Mouse (Mus musculus): Measurements from ENCODE around the gene Mcu. TPM values are rescaled to one million over a fixed set of nuclear protein-coding genes. Genes with fewer than 3 reads are reported as not detected.
A peak's percentile ranks its signal among the peaks of the same experiment; 100 is the strongest.

Mcu gene
- polyA plus RNA-seq, 1 experiment from 2014 or later, result 30.8 TPM

GRCm38 (mm10) chr10:59503433-59504210, 112.9 kb downstream of the Mcu start:
- H3K36me3 ChIP-seq, result no peaks in the 10 kb centered on the region
- H3K4me3 ChIP-seq, result peak overlapping the region; percentile 30
- 0 out of 2 replicates have a peak overlapping the region, but pooled peaks have one; percentile 2 for H3K27ac ChIP-seq
- H3K4me1 ChIP-seq, result peaks cover 10% of the 10 kb centered on the region; the same call in 1 of the 2 replicates
- H3K9ac ChIP-seq, result no peak overlapping the region
- peak; percentile 64; the same call in 1 of the 2 replicates for ATAC-seq (ENCODE audit: borderline replicate concordance, extremely low read depth, low FRiP score, low TSS enrichment)
- H3K4me2 ChIP-seq, result peak overlapping the region; percentile 60
- 34% methylated on average over 31 of the region's 31 CpGs for WGBS
- no peaks in the 10 kb centered on the region for H3K27me3 ChIP-seq
- no peaks in the 10 kb centered on the region for H3K9me3 ChIP-seq

GRCm38 (mm10) chr10:59502381-59502780, 114.1 kb downstream of the Mcu start:
- Histone ChIP-seq H3K4me1 (peaks cover 8% of the 10 kb centered on the region; the same call in 1 of the 2 replicates), H3K27me3 (no peaks in the 10 kb centered on the region), H3K4me2 (no peak overlapping the region), H3K9me3 (no peaks in the 10 kb centered on the region), H3K9ac (no peak overlapping the region), H3K36me3 (no peaks in the 10 kb centered on the region), H3K27ac (no peak overlapping the region), H3K4me3 (no peak overlapping the region)
- no peak for ATAC-seq (ENCODE audit: borderline replicate concordance, extremely low read depth, low FRiP score, low TSS enrichment)
- 83% methylated on average over 12 of the region's 12 CpGs for WGBS

- WGBS, result 82% methylated on average over 9 of the region's 9 CpGs
- Histone ChIP-seq H3K27ac (no peak overlapping the region), H3K9me3 (no peaks in the 10 kb centered on the region), H3K4me2 (no peak overlapping the region), H3K4me3 (no peak overlapping the region), H3K27me3 (no peaks in the 10 kb centered on the region), H3K36me3 (no peaks in the 10 kb centered on the region), H3K9ac (no peak overlapping the region), H3K4me1 (peaks cover 8% of the 10 kb centered on the region; the same call in 1 of the 2 replicates)
- ATAC-seq (ENCODE audit: borderline replicate concordance, extremely low read depth, low FRiP score, low TSS enrichment), result no peak
Observed at GRCm38 (mm10) chr10:59501761-59502160, 114.7 kb downstream of the Mcu start.

GRCm38 (mm10) chr10:59500225-59500624, 116.3 kb downstream of the Mcu start:
- Histone ChIP-seq H3K4me2 (no peak overlapping the region), H3K36me3 (no peaks in the 10 kb centered on the region), H3K9ac (no peak overlapping the region), H3K27me3 (no peaks in the 10 kb centered on the region), H3K9me3 (no peaks in the 10 kb centered on the region), H3K4me1 (peaks cover 10% of the 10 kb centered on the region; the same call in 1 of the 2 replicates), H3K27ac (no peak overlapping the region), H3K4me3 (no peak overlapping the region)
- ATAC-seq (ENCODE audit: borderline replicate concordance, extremely low read depth, low FRiP score, low TSS enrichment), result no peak
- 67% methylated on average over 3 of the region's 3 CpGs for WGBS

GRCm38 (mm10) chr10:59497019-59497418, 119.5 kb downstream of the Mcu start:
- 94% methylated on average over 11 of the region's 11 CpGs for WGBS
- H3K36me3 ChIP-seq, result no peaks in the 10 kb centered on the region
- ATAC-seq (ENCODE audit: borderline replicate concordance, extremely low read depth, low FRiP score, low TSS enrichment), result no peak
- no peaks in the 10 kb centered on the region for H3K9me3 ChIP-seq
- H3K27me3 ChIP-seq, result no peaks in the 10 kb centered on the region
- H3K4me3 ChIP-seq, result no peak overlapping the region
- H3K27ac ChIP-seq, result no peak overlapping the region
- H3K4me2 ChIP-seq, result no peak overlapping the region
- no peak overlapping the region for H3K9ac ChIP-seq
- 0 out of 2 replicates have a peak, but pooled peaks cover 2% of the 10 kb centered on the region for H3K4me1 ChIP-seq

- H3K9ac ChIP-seq, result no peak overlapping the region
- H3K27me3 ChIP-seq, result no peaks in the 10 kb centered on the region
- H3K4me1 ChIP-seq, result 0 out of 2 replicates have a peak, but pooled peaks cover 2% of the 10 kb centered on the region
- no peak overlapping the region for H3K4me2 ChIP-seq
- no peaks in the 10 kb centered on the region for H3K9me3 ChIP-seq
- no peak for ATAC-seq (ENCODE audit: borderline replicate concordance, extremely low read depth, low FRiP score, low TSS enrichment)
- no peaks in the 10 kb centered on the region for H3K36me3 ChIP-seq
- WGBS, result 53% methylated on average over 8 of the region's 8 CpGs
- H3K27ac ChIP-seq, result no peak overlapping the region
- no peak overlapping the region for H3K4me3 ChIP-seq
Observed at GRCm38 (mm10) chr10:59494917-59495316, 121.6 kb downstream of the Mcu start.

GRCm38 (mm10) chr10:59494044-59494443, 122.4 kb downstream of the Mcu start:
- no peaks in the 10 kb centered on the region for H3K27me3 ChIP-seq
- 0 out of 2 replicates have a peak, but pooled peaks cover 2% of the 10 kb centered on the region for H3K4me1 ChIP-seq
- no peak overlapping the region for H3K4me2 ChIP-seq
- 39% methylated on average over 2 of the region's 2 CpGs for WGBS
- no peak overlapping the region for H3K4me3 ChIP-seq
- no peaks in the 10 kb centered on the region for H3K36me3 ChIP-seq
- no peaks in the 10 kb centered on the region for H3K9me3 ChIP-seq
- no peak overlapping the region for H3K27ac ChIP-seq
- no peak overlapping the region for H3K9ac ChIP-seq
- peak; percentile 59; the same call in 1 of the 2 replicates for ATAC-seq (ENCODE audit: borderline replicate concordance, extremely low read depth, low FRiP score, low TSS enrichment)

- H3K27me3 ChIP-seq, result no peaks in the 10 kb centered on the region
- 0 out of 2 replicates have a peak, but pooled peaks cover 2% of the 10 kb centered on the region for H3K4me1 ChIP-seq
- 0 out of 2 replicates have a peak, but pooled peaks cover 4% of the 10 kb centered on the region for H3K36me3 ChIP-seq
- 86% methylated on average over 8 of the region's 8 CpGs for WGBS
- no peaks in the 10 kb centered on the region for H3K9me3 ChIP-seq
- H3K4me3 ChIP-seq, result no peak overlapping the region
- no peak overlapping the region for H3K4me2 ChIP-seq
- H3K9ac ChIP-seq, result no peak overlapping the region
- no peak overlapping the region for H3K27ac ChIP-seq
- ATAC-seq (ENCODE audit: borderline replicate concordance, extremely low read depth, low FRiP score, low TSS enrichment), result no peak
Observed at GRCm38 (mm10) chr10:59490920-59491319, 125.6 kb downstream of the Mcu start.

- no peaks in the 10 kb centered on the region for H3K9me3 ChIP-seq
- no peak for ATAC-seq (ENCODE audit: borderline replicate concordance, extremely low read depth, low FRiP score, low TSS enrichment)
- H3K9ac ChIP-seq, result no peak overlapping the region
- no peak overlapping the region for H3K4me3 ChIP-seq
- 0 out of 2 replicates have a peak, but pooled peaks cover 4% of the 10 kb centered on the region for H3K36me3 ChIP-seq
- no peaks in the 10 kb centered on the region for H3K27me3 ChIP-seq
- no peaks in the 10 kb centered on the region for H3K4me1 ChIP-seq
- 86% methylated on average over 1 of the region's 1 CpGs for WGBS
- no peak overlapping the region for H3K4me2 ChIP-seq
- no peak overlapping the region for H3K27ac ChIP-seq
Observed at GRCm38 (mm10) chr10:59489411-59489810, 127.1 kb downstream of the Mcu start.

- no peak overlapping the region for H3K27ac ChIP-seq
- H3K27me3 ChIP-seq, result no peaks in the 10 kb centered on the region
- no peaks in the 10 kb centered on the region for H3K4me1 ChIP-seq
- H3K9ac ChIP-seq, result no peak overlapping the region
- H3K4me3 ChIP-seq, result no peak overlapping the region
- no peaks in the 10 kb centered on the region for H3K9me3 ChIP-seq
- no peak overlapping the region for H3K4me2 ChIP-seq
- ATAC-seq (ENCODE audit: borderline replicate concordance, extremely low read depth, low FRiP score, low TSS enrichment), result no peak
- 73% methylated on average over 2 of the region's 2 CpGs for whole genome bisulfite sequencing
- 0 out of 2 replicates have a peak, but pooled peaks cover 4% of the 10 kb centered on the region for H3K36me3 ChIP-seq
Observed at GRCm38 (mm10) chr10:59487351-59487750, 129.1 kb downstream of the Mcu start.

- H3K4me3 ChIP-seq, result no peak overlapping the region
- H3K9ac ChIP-seq, result no peak overlapping the region
- no peaks in the 10 kb centered on the region for H3K9me3 ChIP-seq
- H3K36me3 ChIP-seq, result 0 out of 2 replicates have a peak, but pooled peaks cover 4% of the 10 kb centered on the region
- no peaks in the 10 kb centered on the region for H3K4me1 ChIP-seq
- H3K4me2 ChIP-seq, result no peak overlapping the region
- ATAC-seq (ENCODE audit: borderline replicate concordance, extremely low read depth, low FRiP score, low TSS enrichment), result no peak
- 88% methylated on average over 6 of the region's 6 CpGs for WGBS
- no peaks in the 10 kb centered on the region for H3K27me3 ChIP-seq
- no peak overlapping the region for H3K27ac ChIP-seq
Observed at GRCm38 (mm10) chr10:59484318-59484717, 132.2 kb downstream of the Mcu start.

GRCm38 (mm10) chr10:59481381-59481780, 135.1 kb downstream of the Mcu start:
- no peaks in the 10 kb centered on the region for H3K36me3 ChIP-seq
- H3K4me1 ChIP-seq, result no peaks in the 10 kb centered on the region
- WGBS, result 86% methylated on average over 5 of the region's 5 CpGs
- no peak for ATAC-seq (ENCODE audit: borderline replicate concordance, extremely low read depth, low FRiP score, low TSS enrichment)
- no peak overlapping the region for H3K4me2 ChIP-seq
- no peaks in the 10 kb centered on the region for H3K9me3 ChIP-seq
- no peak overlapping the region for H3K9ac ChIP-seq
- H3K4me3 ChIP-seq, result no peak overlapping the region
- no peaks in the 10 kb centered on the region for H3K27me3 ChIP-seq
- H3K27ac ChIP-seq, result no peak overlapping the region

Measured in lung, embryonic 15.5 days (tissue).